Mouse (Mus musculus): ENCODE measurements around the gene Pnp2. TPM values are rescaled to one million over a fixed set of nuclear protein-coding genes. Genes with fewer than 3 reads are reported as not detected.
"Not testable (repeated sequence)": the region's sequence is repeated elsewhere in the genome, so short reads cannot be mapped to it uniquely, and the experiment has no call there.

Pnp2 gene
- not detected in 2 replicates for polyA plus RNA-seq (2012)

- not testable (repeated sequence) for TF ChIP-seq GATA1 (IDR thresholded peaks at IDR 0.05; ENCODE audit: low read length)
These were observed at the start of gene Pnp2 for GRCm38 (mm10) chr14:50955942-50956508. Gene Pnp2, plus strand, starts transcription at chr14:50955992.

- no peak for TF ChIP-seq GATA1 (IDR thresholded peaks at IDR 0.05; ENCODE audit: low read length)
These were observed 47.7 kb upstream of the Pnp2 start for GRCm38 (mm10) chr14:50908126-50908525.

- TF ChIP-seq GATA1 (IDR thresholded peaks at IDR 0.05; ENCODE audit: low read length) = no peak
These were observed 44.4 kb upstream of the Pnp2 start for GRCm38 (mm10) chr14:50911356-50911755.

GRCm38 (mm10) chr14:50924281-50925064 lies 31.3 kb upstream of the Pnp2 start, which contains the start of the genes Osgep and Apex1:
Gene Osgep, minus strand, starts transcription at chr14:50924893.
Gene Apex1, plus strand, starts transcription at chr14:50924968.
- TF ChIP-seq GATA1 (IDR thresholded peaks at IDR 0.05; ENCODE audit: low read length) = no peak

- TF ChIP-seq GATA1 (IDR thresholded peaks at IDR 0.05; ENCODE audit: low read length) = no peak
These were observed 30.5 kb upstream of the Pnp2 start for GRCm38 (mm10) chr14:50925111-50925920.

GRCm38 (mm10) chr14:50927366-50927765 lies 28.4 kb upstream of the Pnp2 start:
- no peak for TF ChIP-seq GATA1 (IDR thresholded peaks at IDR 0.05; ENCODE audit: low read length)

GRCm38 (mm10) chr14:50929951-50930350 lies 25.8 kb upstream of the Pnp2 start:
- TF ChIP-seq GATA1 (IDR thresholded peaks at IDR 0.05; ENCODE audit: low read length) = no peak

GRCm38 (mm10) chr14:50930377-50930753 lies 25.4 kb upstream of the Pnp2 start:
- TF ChIP-seq GATA1 (IDR thresholded peaks at IDR 0.05; ENCODE audit: low read length) = no peak

- no peak for TF ChIP-seq GATA1 (IDR thresholded peaks at IDR 0.05; ENCODE audit: low read length)
These were observed 24.9 kb upstream of the Pnp2 start, which contains the start of the genes Pip4p1 and Pnp for GRCm38 (mm10) chr14:50930754-50931492. Gene Pip4p1, minus strand, starts transcription at chr14:50930856. Gene Pnp, plus strand, starts transcription at chr14:50931082.

GRCm38 (mm10) chr14:50931493-50932020 lies 24.2 kb upstream of the Pnp2 start:
- no peak for TF ChIP-seq GATA1 (IDR thresholded peaks at IDR 0.05; ENCODE audit: low read length)

GRCm38 (mm10) chr14:50936649-50937048 lies 19.1 kb upstream of the Pnp2 start:
- TF ChIP-seq GATA1 (IDR thresholded peaks at IDR 0.05; ENCODE audit: low read length) = no peak

GRCm38 (mm10) chr14:50938119-50938908 lies 17.5 kb upstream of the Pnp2 start:
- no peak for TF ChIP-seq GATA1 (IDR thresholded peaks at IDR 0.05; ENCODE audit: low read length)

- no peak for TF ChIP-seq GATA1 (IDR thresholded peaks at IDR 0.05; ENCODE audit: low read length)
These were observed 16.9 kb upstream of the Pnp2 start for GRCm38 (mm10) chr14:50938940-50939339.
